Mouse (Mus musculus): ENCODE measurements around the gene Mdh2. TPM values are rescaled to one million over a fixed set of nuclear protein-coding genes. Genes with fewer than 3 reads are reported as not detected.

Mdh2 gene
- total RNA-seq, 2 experiments from 2014 or later, result 910 to 1,211 TPM

DNA sequence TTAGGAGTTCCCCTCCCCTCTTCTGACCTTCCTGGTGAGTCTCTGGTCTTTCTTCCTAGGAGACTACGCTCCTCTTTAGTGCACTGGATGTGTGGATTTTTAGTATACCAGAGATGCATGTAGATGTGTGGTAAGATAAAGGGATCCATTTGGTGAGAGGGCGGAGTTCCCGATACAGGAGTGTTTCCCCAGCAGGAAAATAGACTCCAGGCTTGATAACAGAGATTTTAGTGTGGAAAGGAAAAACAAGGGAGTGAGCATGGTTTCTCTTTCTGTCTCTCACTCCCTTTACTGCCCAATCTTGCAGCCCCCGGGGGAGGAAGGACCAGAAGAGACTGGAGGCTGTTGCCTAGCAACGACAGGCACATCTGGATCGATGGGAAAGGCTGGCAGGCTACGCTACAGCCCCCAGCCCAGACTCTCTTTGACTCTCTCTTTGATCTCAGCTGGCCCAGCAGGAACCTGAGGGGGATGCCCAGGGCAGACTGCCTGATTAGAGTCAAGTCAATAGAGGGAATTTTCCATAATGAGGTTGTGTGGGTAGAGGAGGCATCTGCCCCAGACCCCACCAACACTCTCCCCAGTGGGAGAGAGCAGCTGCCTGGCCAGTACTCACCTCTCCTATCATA is 44.1 kb downstream of the Mdh2 start:
- no peak for DNase-seq

DNA sequence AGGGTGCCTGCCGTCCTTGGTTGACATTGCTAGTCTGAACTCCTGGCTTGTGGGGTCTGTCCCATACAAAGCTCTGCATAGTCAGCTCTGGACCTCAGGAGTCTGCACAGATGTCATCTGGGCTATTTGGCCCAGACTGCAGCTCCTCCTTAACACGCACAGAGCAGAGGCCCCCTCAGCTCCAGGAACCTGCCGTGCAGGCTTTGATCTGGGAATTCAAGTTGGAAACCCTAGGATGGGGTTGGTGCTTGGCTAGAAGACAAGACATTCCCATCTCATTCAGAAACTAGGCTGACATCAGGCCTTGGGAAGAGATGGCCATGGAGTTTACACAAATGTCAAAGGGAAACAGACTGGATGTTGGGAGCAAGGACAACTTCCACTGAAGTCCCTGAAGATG is 46.2 kb downstream of the Mdh2 start:
- intact Hi-C loops (cut with DNase I), result no loop called here
- Histone ChIP-seq H3K27ac (no peak overlapping the region), H3K4me3 (no peak overlapping the region)
- DNase-seq, result no peak
- TF ChIP-seq CTCF (IDR thresholded peaks at IDR 0.05), result no peak

More for the DNA sequence above, 44.1 kb downstream of the Mdh2 start:
- Histone ChIP-seq H3K27ac (no peak overlapping the region), H3K4me3 (no peak overlapping the region)
- TF ChIP-seq CTCF (IDR thresholded peaks at IDR 0.05), result no peak
- intact Hi-C loops (cut with DNase I), result no loop called here

DNA sequence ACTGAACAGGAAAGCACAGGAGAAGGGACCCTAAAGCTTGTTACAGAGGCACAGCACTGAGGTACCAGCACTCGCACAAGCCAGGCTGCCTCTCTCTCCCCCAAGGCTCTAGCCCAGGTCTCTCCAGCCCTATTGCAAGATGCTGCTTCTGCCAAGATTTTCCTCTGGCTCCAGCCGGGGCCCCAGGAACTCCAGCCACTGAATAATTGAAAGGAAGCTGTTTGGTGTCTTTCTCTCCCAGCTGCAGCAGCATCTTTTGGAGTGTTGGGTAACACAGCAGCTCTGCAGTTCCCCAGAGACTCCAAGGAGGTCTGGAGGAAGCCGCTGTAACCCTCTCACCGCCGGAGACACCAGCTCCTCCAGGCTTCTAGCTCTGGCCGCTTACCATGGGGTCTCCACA is 47.9 kb downstream of the Mdh2 start:
- H3K27ac ChIP-seq, result no peak overlapping the region
- no peak for TF ChIP-seq CTCF (IDR thresholded peaks at IDR 0.05)
- H3K4me3 ChIP-seq, result no peak overlapping the region
- DNase-seq, result no peak
- intact Hi-C loops (cut with DNase I), result no loop called here

DNA sequence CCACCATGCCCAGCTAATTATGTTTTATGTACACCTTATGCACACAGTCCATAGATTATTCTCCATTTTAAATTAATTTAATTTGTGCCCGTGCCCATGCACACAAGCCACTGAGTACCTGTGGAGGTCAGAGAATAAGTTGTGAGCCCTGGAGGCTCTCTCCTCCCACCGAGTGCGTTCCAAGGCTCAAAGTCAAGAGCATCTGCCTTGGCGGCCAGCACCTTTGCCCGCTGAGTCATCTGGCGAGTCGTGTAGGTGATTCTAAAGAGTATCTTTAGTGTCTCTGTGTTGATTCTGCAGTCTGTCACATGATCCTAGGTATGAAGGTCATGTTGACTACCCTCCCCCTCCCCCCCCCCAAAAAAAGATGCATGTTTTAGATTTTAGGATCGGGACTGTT is 51.1 kb downstream of the Mdh2 start:
- Histone ChIP-seq H3K27ac (no peak overlapping the region), H3K4me3 (no peak overlapping the region)
- DNase-seq, result no peak
- intact Hi-C loops (cut with DNase I), result no loop called here
- TF ChIP-seq CTCF (IDR thresholded peaks at IDR 0.05), result no peak

DNA sequence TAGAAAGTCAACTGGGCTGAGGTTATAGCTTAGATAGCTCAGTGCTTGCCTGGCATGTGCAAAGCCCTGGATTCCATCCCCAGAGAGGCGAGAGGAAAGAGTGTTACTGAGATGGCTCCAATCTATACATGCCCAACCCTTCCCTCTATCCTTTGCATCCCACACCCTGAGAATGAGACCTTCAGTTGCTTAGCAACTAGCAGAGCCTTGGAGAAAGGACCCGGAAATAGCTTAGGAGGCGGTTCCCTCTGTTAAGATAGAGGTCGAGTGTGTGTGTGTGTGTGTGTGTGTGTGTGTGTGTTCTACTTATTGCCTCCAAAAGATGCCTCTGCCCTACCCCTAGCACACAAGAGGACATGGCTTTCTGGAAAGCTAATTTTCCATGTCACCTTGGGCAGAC is 54.4 kb downstream of the Mdh2 start:
- no peak for TF ChIP-seq CTCF (IDR thresholded peaks at IDR 0.05)
- no peak for DNase-seq
- Histone ChIP-seq H3K27ac (no peak overlapping the region), H3K4me3 (no peak overlapping the region)
- intact Hi-C loops (cut with DNase I), result no loop called here

DNA sequence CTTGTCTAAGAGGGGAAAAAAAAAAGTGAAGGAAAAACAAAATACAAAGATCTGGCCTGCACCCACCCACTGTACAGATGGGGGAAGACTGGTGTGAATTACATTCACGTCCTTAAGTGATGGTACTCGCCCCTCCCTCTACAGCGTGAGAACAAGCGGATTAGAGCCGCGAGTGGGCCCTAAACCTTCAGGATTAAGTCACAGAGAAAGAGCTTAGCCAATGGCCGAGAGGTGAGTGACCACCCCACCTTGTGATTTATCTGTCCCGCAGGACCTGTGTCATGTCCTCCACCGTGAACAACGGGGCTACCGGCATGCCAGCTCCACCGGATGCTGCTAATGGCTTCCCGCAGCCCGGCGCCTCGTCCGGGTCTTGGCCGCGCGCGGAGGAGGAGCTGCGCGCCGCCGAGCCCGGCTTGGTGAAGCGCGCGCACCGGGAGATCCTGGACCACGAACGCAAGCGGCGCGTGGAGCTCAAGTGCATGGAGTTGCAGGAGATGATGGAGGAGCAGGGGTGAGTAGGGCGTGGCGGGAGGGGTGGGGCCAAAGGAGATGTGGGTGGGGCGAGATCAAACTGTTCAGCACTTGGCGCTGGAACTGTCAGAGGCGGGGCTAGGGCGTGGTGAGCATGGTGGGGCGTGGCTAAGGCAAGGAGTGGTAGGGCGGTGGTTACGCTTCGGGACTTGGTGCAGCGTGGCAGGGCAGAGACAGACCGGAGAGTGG is 56.6 kb downstream of the Mdh2 start:
- DNase-seq, result peak; percentile 73
- TF ChIP-seq CTCF (IDR thresholded peaks at IDR 0.05), result no peak
- H3K27ac ChIP-seq, result no peak overlapping the region
- H3K4me3 ChIP-seq, result peak overlapping the region; percentile 66
- intact Hi-C loops (cut with DNase I), result no loop called here

DNA sequence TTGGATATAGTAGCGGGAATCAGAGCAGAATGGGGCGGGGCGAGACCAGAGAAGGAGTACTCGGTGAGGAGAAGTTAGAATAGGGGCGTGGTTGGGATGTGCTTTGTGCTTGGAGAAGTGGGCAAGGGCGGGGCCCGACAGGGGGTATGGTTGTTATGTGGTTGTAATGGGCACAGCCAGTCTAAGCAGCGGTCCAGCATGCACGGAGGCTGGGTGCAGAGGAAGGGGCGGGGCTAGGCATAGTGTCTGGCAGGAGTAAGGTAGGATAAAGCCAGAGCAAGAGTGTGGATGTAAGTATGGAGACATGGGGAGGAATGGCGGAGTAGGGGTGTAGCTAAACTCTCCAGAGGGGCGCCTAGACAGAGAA is 57.2 kb downstream of the Mdh2 start:
- peak overlapping the region; percentile 66 for H3K4me3 ChIP-seq
- intact Hi-C loops (cut with DNase I), result no loop called here
- no peak overlapping the region for H3K27ac ChIP-seq
- DNase-seq, result no peak
- no peak for TF ChIP-seq CTCF (IDR thresholded peaks at IDR 0.05)

DNA sequence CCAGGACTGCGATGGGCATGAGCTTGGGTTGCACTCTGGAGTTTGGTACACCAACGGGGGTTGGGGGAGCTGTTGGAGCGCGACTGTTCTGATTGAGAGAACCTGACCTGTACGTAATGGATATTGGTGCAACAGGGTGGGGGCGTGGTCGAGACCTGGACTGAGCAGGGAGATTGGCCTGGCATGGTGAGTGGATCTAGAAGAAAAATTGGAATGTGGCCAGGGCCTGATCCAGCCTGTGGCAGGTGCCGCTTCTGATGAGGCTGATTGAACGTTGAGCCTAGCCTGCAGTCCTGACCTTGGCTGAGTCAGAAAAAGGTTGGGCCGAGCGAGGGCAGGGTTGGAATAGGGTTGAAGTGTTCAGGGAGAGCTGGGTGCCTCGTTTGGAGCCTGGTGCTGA is 57.7 kb downstream of the Mdh2 start:
- intact Hi-C loops (cut with DNase I), result no loop called here
- no peak for TF ChIP-seq CTCF (IDR thresholded peaks at IDR 0.05)
- H3K27ac ChIP-seq, result no peak overlapping the region
- no peak overlapping the region for H3K4me3 ChIP-seq
- DNase-seq, result no peak

Small RNA genes lying within 50 kb of the gene (microRNA-seq; reads per million reads assigned to microRNA genes)
- gene Gm23268, result not detected
- not detected for gene Mir7034

Other genes with a start within 250 kb of the Mdh2 start
- gene Hip1, start 233.4 kb upstream of the Mdh2 start, total RNA-seq (2021), result 10 to 100 TPM; 19.6 to 22.9 TPM
- gene Ccl26, start 214.9 kb upstream of the Mdh2 start, total RNA-seq (2021), result not detected
- 1 to 10 TPM in 1 of 2 experiments, under 1 TPM in 1; 0.66 to 1.3 TPM for gene Ccl24, start 205.4 kb upstream of the Mdh2 start, total RNA-seq (2021)
- 10 to 100 TPM; 10.7 to 13.0 TPM for gene Rhbdd2, start 145.9 kb upstream of the Mdh2 start, total RNA-seq (2021)
- gene Por, start 108.4 kb upstream of the Mdh2 start, total RNA-seq (2021), result 10 to 100 TPM; 31.4 to 32.7 TPM
- 1 to 10 TPM; 7.6 to 8.3 TPM for gene Tmem120a, start 34.0 kb upstream of the Mdh2 start, total RNA-seq (2021)
- gene Styxl1, start 95 bp upstream of the Mdh2 start, total RNA-seq (2021), result not detected
- not detected for gene Srrm3, start 28.4 kb downstream of the Mdh2 start, total RNA-seq (2021)
- gene Hspb1, start 109.4 kb downstream of the Mdh2 start, total RNA-seq (2021), result 100 to 1,000 TPM; 253 to 325 TPM
- 100 to 1,000 TPM; 289 to 303 TPM for gene Ywhag, start 156.1 kb downstream of the Mdh2 start, total RNA-seq (2021)
- under 1 TPM; 0.22 to 0.59 TPM for gene Ssc4d, start 196.1 kb downstream of the Mdh2 start, total RNA-seq (2021)
- not detected for gene Zp3, start 201.6 kb downstream of the Mdh2 start, total RNA-seq (2021)
- 1 to 10 TPM; 6.5 to 8.2 TPM for gene Dtx2, start 216.3 kb downstream of the Mdh2 start, total RNA-seq (2021)